Mouse (Mus musculus) brown adipose tissue, adult 24 weeks (tissue): Measurements from ENCODE around the gene Tlnrd1. TPM values are rescaled to one million over a fixed set of nuclear protein-coding genes. Genes with fewer than 3 reads are reported as not detected.
"Not testable (repeated sequence)": the region's sequence is repeated elsewhere in the genome, so short reads cannot be mapped to it uniquely, and the experiment has no call there.

Experiments
- H3K27ac ChIP-seq: fragments of 200-500 bp; replicated peaks from 2 replicates; pipeline ENCODE4 v1.5.1; 2012; ENCODE audit warnings: low read depth, mild to moderate bottlenecking, low read length
- H3K4me1 ChIP-seq: fragments of 200-500 bp; 2 replicates; pipeline ENCODE4 v1.6.1; 2012; ENCODE audit warnings: low read length, mixed read lengths; ENCODE audit not compliant: control insufficient read depth, insufficient read depth, insufficient read length
- H3K4me3 ChIP-seq: fragments of 200-500 bp; 2 replicates; pipeline ENCODE4 v1.5.1; 2012; ENCODE audit warnings: low read depth, mild to moderate bottlenecking, low read length, moderate library complexity; ENCODE audit not compliant: insufficient read depth
- polyA plus RNA-seq: library from polyadenylated mRNA; stranded (reverse); fragments of >200 nt; gene quantifications from 2 replicates; pipeline ENCODE4 v1.2.4, GENCODE M21; 2012; ENCODE audit not compliant: missing spikeins, insufficient read depth, insufficient read length

The Tlnrd1 gene
- polyA plus RNA-seq, 1 experiment = 6.5 TPM

DNA sequence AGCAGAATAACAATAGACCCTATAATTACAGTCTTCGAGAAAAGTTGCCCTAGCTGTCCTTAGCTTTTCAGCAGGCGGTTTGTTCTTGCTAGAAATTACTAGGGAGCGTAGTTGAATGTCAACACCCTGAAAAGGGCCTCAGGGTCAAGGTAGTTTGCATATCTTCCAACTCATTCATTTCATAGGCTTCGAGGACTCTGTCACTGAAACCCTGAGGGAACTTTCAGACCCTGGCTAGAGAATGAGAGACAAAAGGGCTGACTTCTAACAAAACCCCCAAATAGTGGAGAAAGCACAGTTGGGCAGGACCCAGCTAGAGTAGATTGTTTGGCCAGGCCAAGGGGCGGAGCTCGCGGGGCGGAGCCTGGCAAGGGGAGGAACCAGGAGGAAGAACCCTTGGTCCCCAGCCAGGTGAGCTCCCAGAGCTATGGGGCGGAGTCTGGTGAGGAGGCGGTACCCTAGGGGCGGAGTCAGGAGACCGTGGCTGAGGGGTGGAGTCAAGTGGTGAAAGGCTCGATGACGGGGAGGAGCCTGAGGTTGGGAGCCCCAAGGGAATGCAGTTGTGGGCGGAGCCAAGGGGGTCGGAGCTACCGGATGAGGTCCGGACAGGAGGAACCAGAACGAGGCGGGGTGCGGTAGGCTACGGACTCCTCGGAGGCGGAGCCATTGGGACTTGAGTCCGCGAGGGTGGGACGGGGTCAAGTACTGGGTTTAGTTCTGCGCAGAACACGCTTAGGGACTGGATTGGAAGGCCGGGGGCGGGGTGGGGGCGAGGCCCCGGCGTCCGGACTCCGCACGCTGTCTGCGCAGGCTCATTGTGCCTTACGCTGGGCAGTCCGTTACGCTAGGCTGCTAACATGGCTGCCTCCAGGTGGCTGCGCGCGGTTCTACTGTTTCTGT, 7.6 kb upstream of the Tlnrd1 start:
- no peaks in the 10 kb centered on the region for H3K4me1 ChIP-seq
- H3K27ac ChIP-seq = peak overlapping the region; percentile 82
- H3K4me3 ChIP-seq = peak overlapping the region; percentile 85

- not testable (repeated sequence) for H3K4me1 ChIP-seq, H3K4me3 ChIP-seq
- peak overlapping the region; percentile 78 for H3K27ac ChIP-seq
Measured at GRCm38 (mm10) chr7:83889946-83890345, 5.8 kb upstream of the Tlnrd1 start.

DNA sequence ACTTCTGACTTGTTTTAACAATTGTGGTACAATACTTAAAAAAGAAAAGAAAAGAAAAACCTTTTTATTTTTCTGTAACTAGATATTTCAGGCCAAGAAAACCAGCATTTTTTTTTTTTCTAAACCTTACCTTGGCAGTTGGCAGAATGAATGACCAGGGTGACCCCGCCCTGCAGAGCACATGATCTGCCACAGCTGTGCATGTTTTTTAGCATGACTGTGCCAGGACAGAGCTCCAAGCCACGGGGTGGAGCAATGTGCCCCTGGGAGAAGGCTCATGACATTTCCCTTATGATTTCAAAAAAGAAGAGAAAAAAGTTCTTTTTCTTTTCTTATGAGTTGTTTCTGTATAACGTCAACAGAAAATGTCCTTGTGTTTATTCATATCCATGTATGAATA, 5.3 kb upstream of the Tlnrd1 start:
- Histone ChIP-seq H3K27ac (no peak overlapping the region), H3K4me1 (peaks cover 5% of the 10 kb centered on the region), H3K4me3 (no peak overlapping the region)

- no peak overlapping the region for H3K27ac ChIP-seq
- H3K4me3 ChIP-seq = no peak overlapping the region
- H3K4me1 ChIP-seq = peaks cover 13% of the 10 kb centered on the region
Measured at GRCm38 (mm10) chr7:83886366-83887129, 2.4 kb upstream of the Tlnrd1 start.

- peaks cover 13% of the 10 kb centered on the region for H3K4me1 ChIP-seq
- no peak overlapping the region for H3K27ac ChIP-seq
- H3K4me3 ChIP-seq = no peak overlapping the region
Measured at GRCm38 (mm10) chr7:83885835-83886234, 1.7 kb upstream of the Tlnrd1 start.

GRCm38 (mm10) chr7:83884921-83885532, 922 bp upstream of the Tlnrd1 start:
- peak overlapping the region; percentile 78 for H3K27ac ChIP-seq
- H3K4me3 ChIP-seq = peak overlapping the region; percentile 90
- H3K4me1 ChIP-seq = peaks cover 13% of the 10 kb centered on the region

GRCm38 (mm10) chr7:83883276-83884020, 657 bp downstream of the Tlnrd1 start:
- Histone ChIP-seq H3K4me1 (peaks cover 18% of the 10 kb centered on the region), H3K27ac (peak overlapping the region; percentile 78), H3K4me3 (peak overlapping the region; percentile 90)

DNA sequence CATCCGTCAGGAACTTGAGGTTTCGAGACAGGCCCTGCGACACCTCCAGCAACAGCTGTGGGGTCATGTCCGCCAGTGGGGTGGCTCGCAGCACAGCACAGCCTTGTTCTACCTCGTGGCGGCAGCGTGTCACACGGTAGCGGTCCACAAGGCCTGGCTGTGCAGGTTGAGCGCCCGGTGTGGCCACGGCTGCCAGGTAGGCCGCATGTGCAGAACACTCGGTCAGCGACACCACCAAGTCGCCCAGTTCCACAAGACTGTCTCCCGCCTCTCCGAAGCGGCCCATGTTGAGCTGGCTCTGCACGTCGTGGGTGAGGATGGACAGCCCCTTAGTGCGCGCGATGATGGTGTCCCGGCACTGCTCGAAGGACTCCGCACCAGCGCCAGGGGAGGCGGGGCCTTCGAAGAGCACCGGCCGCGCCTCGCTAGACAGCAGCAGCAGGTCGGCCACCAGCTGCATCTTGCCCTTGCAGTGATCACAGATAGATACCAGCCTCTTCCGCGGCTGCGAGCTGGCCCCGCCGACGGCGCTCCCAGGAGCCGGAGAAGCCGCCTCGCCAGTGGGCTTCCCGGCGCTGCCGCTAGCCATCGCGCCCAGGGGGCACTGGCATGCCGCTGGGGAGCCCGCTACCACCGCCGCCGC, 1.4 kb downstream of the Tlnrd1 start:
- Histone ChIP-seq H3K4me3 (peak overlapping the region; percentile 90), H3K4me1 (peaks cover 24% of the 10 kb centered on the region), H3K27ac (peak overlapping the region; percentile 78)

DNA sequence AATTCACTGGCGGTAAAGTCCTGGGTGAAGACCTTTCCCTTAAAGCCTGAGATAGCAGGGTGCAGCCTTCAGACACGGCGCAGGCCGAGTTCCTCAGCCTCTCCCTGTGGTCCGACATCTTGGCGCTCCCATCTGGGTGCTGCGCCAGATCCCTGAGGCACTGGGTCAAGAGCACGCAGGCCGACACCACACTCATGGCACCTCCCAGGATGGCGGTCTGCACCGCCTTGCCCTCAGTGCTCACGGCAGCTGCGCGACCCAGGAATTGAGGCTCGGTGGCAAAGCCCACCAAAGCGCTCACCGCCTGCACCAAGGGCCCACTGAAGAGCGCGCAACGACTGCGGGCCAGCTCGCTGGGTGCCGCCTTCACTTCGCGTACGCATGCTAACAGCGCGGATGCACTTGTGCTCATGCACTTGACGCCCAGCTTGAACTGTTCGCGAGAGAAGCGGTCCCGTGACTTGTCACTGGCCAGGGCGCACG, 1.9 kb downstream of the Tlnrd1 start:
- peak overlapping the region; percentile 78 for H3K27ac ChIP-seq
- peak overlapping the region; percentile 90 for H3K4me3 ChIP-seq
- peaks cover 26% of the 10 kb centered on the region for H3K4me1 ChIP-seq

GRCm38 (mm10) chr7:83878676-83879448, 5.2 kb downstream of the Tlnrd1 start:
- H3K4me1 ChIP-seq = peaks cover 27% of the 10 kb centered on the region
- peak overlapping the region; percentile 75 for H3K27ac ChIP-seq
- H3K4me3 ChIP-seq = peak overlapping the region; percentile 17; the same call in 1 of the 2 replicates

- Histone ChIP-seq H3K4me1 (peaks cover 34% of the 10 kb centered on the region), H3K27ac (0 out of 2 replicates have a peak overlapping the region, but pooled peaks have one; percentile 8), H3K4me3 (no peak overlapping the region)
Measured at GRCm38 (mm10) chr7:83877088-83877487, 7.0 kb downstream of the Tlnrd1 start.

- peaks cover 22% of the 10 kb centered on the region for H3K4me1 ChIP-seq
Measured at GRCm38 (mm10) chr7:83869839-83870543, 14.1 kb downstream of the Tlnrd1 start.

GRCm38 (mm10) chr7:83868200-83868599, 15.9 kb downstream of the Tlnrd1 start:
- no peak overlapping the region for H3K27ac ChIP-seq
- no peak overlapping the region for H3K4me3 ChIP-seq
- peaks cover 14% of the 10 kb centered on the region for H3K4me1 ChIP-seq

More at GRCm38 (mm10) chr7:83869839-83870543, 14.1 kb downstream of the Tlnrd1 start:
- Histone ChIP-seq H3K4me3 (no peak overlapping the region), H3K27ac (no peak overlapping the region)
